Mouse (Mus musculus) hindbrain, embryonic 16.5 days (tissue): Measurements from ENCODE around the gene Slc26a8. TPM values are rescaled to one million over a fixed set of nuclear protein-coding genes. Genes with fewer than 3 reads are reported as not detected.

Experiments used
- ATAC-seq: fragments of 200-750 bp; cut with Nextera tagmentation; 2 replicates; pipeline ENCODE4 v1.8.0; 2017; ENCODE audit warnings: moderate TSS enrichment, moderate library complexity
- H3K27ac ChIP-seq: fragments of 300-500 bp; sonication (generic); 2 replicates; pipeline ENCODE4 v1.5.1; 2014; ENCODE audit warnings: low read depth, mild to moderate bottlenecking, control low read depth, low read length, moderate library complexity
- H3K27me3 ChIP-seq: fragments of 300-500 bp; sonication (generic); replicated peaks from 2 replicates; pipeline ENCODE4 v1.6.1; 2014; ENCODE audit warnings: low read length; ENCODE audit not compliant: control insufficient read depth, insufficient read depth
- H3K36me3 ChIP-seq: fragments of 300-500 bp; sonication (generic); 2 replicates; pipeline ENCODE4 v1.6.1; 2014; ENCODE audit warnings: mild to moderate bottlenecking, low read length, moderate library complexity, mixed read lengths; ENCODE audit not compliant: control insufficient read depth, insufficient read depth
- H3K4me1 ChIP-seq: fragments of 300-500 bp; sonication (generic); 2 replicates; pipeline ENCODE4 v1.6.1; 2014; ENCODE audit warnings: low read depth, low read length; ENCODE audit not compliant: control insufficient read depth, insufficient read depth
- H3K4me2 ChIP-seq: fragments of 300-500 bp; sonication (generic); 2 replicates; pipeline ENCODE4 v1.6.1; 2014; ENCODE audit warnings: mild to moderate bottlenecking, low read length, control low read depth, moderate library complexity
- H3K4me3 ChIP-seq: fragments of 300-500 bp; sonication (generic); 2 replicates; pipeline ENCODE4 v1.5.1; 2014; ENCODE audit warnings: mild to moderate bottlenecking, low read length, control low read depth, moderate library complexity
- H3K9ac ChIP-seq: fragments of 300-500 bp; sonication (generic); 2 replicates; pipeline ENCODE4 v1.6.1; 2014; ENCODE audit warnings: low read depth, mild to moderate bottlenecking, control low read depth, low read length, moderate library complexity
- H3K9me3 ChIP-seq: fragments of 300-500 bp; sonication (generic); 2 replicates; pipeline ENCODE4 v1.6.1; 2014; ENCODE audit warnings: mild to moderate bottlenecking, low read length, moderate library complexity; ENCODE audit not compliant: control insufficient read depth
- WGBS: fragments of 180-500 bp; shearing (Covaris S2); extraction: QIAGEN DNeasy Blood & Tissue Kit; methylation state at CpG from one replicate; pipeline ENCODE4 v1.1.7; 2014; 5-methylcytosine and 5-hydroxymethylcytosine counted together
- polyA plus RNA-seq: library from polyadenylated mRNA; unstranded; fragments of >200 nt; fragmentation: Nextera tagmentation; extraction: Ambion mirVana; gene quantifications from 2 replicates; pipeline ENCODE4 v1.2.1, GENCODE M21; 2015

Slc26a8 gene
- polyA plus RNA-seq, 1 experiment from 2014 or later, result 1.4 TPM

DNA sequence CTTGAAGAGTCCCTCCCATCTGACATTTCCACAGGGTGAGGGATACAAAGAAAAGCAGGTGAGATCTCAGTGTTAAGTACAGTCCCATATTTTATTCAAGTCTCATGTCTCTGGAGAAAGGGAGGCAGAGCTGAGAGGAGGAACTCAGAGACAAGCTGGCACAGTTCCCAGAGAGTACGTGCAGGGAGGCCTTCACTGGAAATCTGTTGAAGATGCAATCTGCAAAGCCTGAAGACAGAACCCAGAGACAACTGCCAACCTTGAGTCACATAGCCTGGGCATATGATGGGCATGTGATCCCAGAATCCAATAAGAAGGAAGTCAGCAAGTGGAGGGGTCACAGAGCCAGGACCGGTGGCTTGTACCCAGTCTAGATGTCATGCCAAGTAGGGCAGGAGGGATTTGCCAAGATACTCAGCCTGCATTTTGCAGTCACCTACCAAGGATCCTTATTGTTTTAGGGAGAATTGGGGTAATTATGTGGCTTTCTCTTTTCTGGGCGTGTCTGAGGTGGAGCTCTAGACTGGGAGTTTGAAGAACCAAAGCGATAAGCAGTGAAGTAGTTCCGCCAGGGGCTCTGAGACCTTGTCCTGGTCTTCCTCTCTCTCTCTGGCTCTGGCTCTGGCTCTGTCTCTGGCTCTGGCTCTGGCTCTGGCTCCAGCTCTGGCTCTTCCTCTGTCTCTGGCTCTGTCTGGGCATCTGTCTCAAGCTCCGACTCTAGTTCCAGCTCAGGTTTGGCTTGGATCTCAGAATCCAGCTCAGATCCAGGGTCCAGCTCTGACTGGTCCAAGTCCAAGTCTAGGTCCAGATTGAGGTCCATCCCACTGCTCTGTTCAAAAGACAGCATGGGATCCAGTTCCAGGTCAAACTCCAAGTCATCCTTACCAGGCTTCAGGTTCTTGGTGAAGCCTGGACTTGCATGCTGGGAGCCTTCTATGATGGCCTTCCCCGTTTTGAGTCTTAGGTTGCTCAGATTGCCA, 52.0 kb downstream of the Slc26a8 start:
- Histone ChIP-seq H3K4me2 (no peak overlapping the region), H3K9me3 (no peaks in the 10 kb centered on the region), H3K9ac (no peak overlapping the region), H3K36me3 (no peaks in the 10 kb centered on the region), H3K27ac (no peak overlapping the region), H3K4me3 (no peak overlapping the region), H3K27me3 (no peaks in the 10 kb centered on the region), H3K4me1 (no peaks in the 10 kb centered on the region; the same call in 1 of the 2 replicates)
- ATAC-seq, result no peak
- WGBS, result 81% methylated on average over 7 of the region's 7 CpGs

DNA sequence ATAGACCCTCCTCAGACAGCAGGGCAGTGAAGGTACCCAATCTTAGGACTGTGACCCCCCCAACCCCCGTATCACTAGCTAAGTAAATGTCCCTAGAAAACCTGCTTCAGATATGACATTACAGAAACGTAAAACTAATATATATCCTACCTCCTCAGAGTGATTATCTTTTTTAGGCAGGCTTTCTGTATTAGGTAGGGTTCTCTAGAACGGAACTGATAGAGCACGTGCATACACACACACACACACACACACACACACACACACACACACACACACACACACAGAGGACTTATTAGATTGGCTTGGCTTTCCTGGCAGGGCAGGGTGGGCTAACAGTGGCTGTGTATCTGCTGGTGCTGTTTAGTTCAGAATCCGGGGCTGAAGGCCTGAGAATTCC, 54.2 kb downstream of the Slc26a8 start:
- Histone ChIP-seq H3K4me2 (no peak overlapping the region), H3K4me1 (no peaks in the 10 kb centered on the region; the same call in 1 of the 2 replicates), H3K9ac (no peak overlapping the region), H3K27me3 (no peaks in the 10 kb centered on the region), H3K9me3 (no peaks in the 10 kb centered on the region), H3K4me3 (no peak overlapping the region), H3K36me3 (no peaks in the 10 kb centered on the region), H3K27ac (no peak overlapping the region)
- WGBS, result 81% methylated on average over 5 of the region's 5 CpGs
- ATAC-seq, result no peak

DNA sequence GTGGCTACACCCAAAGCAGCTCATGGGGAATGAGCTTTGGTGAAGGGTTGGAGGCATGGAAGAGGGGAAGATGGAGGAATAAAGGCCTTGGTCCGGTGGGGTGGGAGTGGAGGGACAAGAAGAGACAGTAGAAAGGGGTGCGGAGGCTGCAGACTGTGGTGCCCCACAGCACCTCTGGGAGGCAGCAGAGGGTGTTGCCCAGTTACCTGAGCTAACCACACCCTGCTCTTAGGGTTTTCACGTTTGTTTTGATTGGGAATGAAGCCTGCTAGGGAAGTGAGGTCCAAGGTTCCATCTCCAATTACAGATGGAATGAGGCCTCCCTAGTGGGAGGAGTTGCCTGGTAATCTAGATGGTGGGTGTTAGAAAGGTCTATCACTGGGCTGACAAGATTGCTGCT, 60.9 kb downstream of the Slc26a8 start:
- Histone ChIP-seq H3K36me3 (no peaks in the 10 kb centered on the region), H3K27me3 (no peaks in the 10 kb centered on the region), H3K27ac (no peak overlapping the region), H3K9me3 (no peaks in the 10 kb centered on the region), H3K9ac (no peak overlapping the region), H3K4me1 (no peaks in the 10 kb centered on the region), H3K4me3 (no peak overlapping the region), H3K4me2 (no peak overlapping the region)
- WGBS, result 56% methylated on average over 3 of the region's 3 CpGs
- no peak for ATAC-seq

DNA sequence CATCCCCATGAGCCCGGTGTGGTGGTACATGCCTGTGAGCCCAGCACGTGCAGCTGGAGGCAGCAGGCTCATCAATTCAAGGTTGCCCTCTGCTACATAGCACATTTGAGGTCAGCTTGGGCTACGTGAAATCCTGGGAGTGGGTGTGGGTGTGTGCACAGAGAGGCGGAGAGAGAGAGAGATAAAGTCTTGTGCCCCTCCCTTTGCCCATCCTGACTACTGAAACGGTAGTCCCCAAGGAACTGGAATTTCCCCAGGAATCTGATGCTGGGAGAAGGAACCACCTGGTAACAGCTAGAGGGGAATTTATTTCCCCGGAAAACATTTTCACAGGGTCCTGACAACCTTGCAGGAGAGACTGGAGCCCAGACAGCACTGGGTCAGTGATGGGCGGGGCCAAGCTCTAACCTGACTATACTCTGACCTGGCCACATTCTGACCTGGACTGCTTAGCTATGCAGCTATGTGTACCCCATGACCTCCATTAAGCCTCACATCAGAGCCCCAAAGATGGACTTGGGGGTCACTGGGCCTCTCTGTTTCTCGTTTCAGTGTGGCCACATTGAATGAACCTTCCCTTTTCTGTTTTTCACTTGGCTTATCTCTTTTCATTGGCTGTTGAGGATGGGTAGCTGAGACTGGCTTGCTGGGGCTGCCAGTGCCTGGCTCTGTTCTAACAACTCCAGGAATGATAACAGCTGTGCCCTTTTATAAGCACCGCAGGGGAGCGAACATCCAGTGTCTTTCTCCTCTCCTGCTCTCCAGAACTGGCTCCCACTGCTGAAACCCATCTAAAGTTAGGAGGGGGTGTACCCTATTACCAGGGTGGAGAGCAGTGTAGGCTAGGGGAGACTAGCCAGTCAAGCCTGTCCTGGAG, 61.5 kb downstream of the Slc26a8 start:
- H3K4me1 ChIP-seq, result no peaks in the 10 kb centered on the region
- no peaks in the 10 kb centered on the region for H3K36me3 ChIP-seq
- ATAC-seq, result no peak
- no peak overlapping the region for H3K9ac ChIP-seq
- H3K4me3 ChIP-seq, result no peak overlapping the region
- no peak overlapping the region for H3K4me2 ChIP-seq
- no peaks in the 10 kb centered on the region for H3K9me3 ChIP-seq
- no peaks in the 10 kb centered on the region for H3K27me3 ChIP-seq
- no peak overlapping the region for H3K27ac ChIP-seq
- WGBS, result 61% methylated on average over 10 of the region's 10 CpGs

DNA sequence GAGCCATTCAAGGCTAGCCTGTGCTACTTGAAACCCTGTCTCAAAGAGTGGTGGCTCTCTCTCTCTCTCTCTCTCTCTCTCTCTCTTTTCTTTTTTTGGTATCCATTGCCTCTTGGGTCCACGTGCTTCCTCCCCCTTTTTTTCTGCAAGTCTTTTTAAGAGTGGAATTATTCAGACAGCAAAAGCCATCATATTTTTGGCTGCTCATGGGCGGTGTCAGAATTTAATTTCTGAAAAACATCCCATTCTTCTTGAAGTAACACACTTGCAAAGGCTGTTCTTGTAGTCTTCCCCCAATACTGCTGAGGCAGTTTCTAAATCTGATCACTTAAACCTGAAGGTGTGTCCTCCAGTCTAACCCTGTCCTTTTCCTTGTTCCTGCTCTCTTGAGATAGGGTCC, 63.1 kb downstream of the Slc26a8 start:
- H3K36me3 ChIP-seq, result no peaks in the 10 kb centered on the region
- no peaks in the 10 kb centered on the region for H3K9me3 ChIP-seq
- H3K9ac ChIP-seq, result no peak overlapping the region
- no peak overlapping the region for H3K4me2 ChIP-seq
- no peak overlapping the region for H3K4me3 ChIP-seq
- ATAC-seq, result no peak
- no peak overlapping the region for H3K27ac ChIP-seq
- peaks cover 3% of the 10 kb centered on the region for H3K4me1 ChIP-seq
- no peaks in the 10 kb centered on the region for H3K27me3 ChIP-seq
- 92% methylated on average over 2 of the region's 2 CpGs for WGBS

DNA sequence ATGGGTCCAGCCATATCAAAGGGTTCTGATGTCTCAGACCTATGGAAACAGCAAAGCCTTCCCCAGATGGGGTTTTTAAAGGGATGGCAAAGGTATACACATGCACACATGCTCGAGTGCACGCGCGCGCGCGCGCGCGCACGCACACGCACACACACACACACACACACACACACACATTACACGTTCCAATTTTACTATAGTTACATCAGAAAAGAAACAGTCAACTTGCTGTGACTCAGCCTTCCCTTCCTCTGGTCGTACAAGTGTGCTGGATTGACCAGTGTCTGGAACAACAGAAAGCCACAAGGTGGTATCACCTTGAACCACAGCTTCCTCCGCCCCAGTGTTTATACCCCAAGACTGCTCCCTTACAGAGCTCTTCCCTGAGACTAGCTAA, 64.7 kb downstream of the Slc26a8 start:
- Histone ChIP-seq H3K36me3 (no peaks in the 10 kb centered on the region), H3K9me3 (no peaks in the 10 kb centered on the region), H3K27me3 (no peaks in the 10 kb centered on the region), H3K27ac (no peak overlapping the region), H3K9ac (no peak overlapping the region), H3K4me3 (no peak overlapping the region), H3K4me1 (peaks cover 15% of the 10 kb centered on the region), H3K4me2 (no peak overlapping the region)
- WGBS, result 93% methylated on average over 15 of the region's 15 CpGs
- ATAC-seq, result no peak

DNA sequence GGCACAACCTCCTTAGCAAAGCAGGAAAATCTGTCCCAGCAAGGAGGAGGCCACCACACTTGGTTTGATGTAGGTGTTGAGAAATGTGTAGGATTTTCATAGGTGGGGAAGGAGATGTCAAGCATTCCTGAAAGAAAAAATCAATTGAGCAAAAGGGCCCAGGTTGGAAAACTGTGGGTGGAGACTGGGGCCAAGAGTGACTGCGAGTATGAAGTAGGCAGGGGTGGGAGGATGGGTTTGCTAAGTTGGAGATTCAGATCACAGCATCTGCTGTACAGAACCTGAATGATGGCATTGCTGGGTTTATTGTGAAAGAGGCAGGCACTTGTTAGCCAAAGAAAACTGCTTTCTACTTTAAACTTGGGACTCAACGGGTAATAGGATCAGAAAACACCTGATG, 65.2 kb downstream of the Slc26a8 start:
- no peak overlapping the region for H3K4me2 ChIP-seq
- H3K9me3 ChIP-seq, result no peaks in the 10 kb centered on the region
- no peaks in the 10 kb centered on the region for H3K36me3 ChIP-seq
- H3K4me1 ChIP-seq, result peaks cover 17% of the 10 kb centered on the region
- H3K9ac ChIP-seq, result no peak overlapping the region
- no peak overlapping the region for H3K27ac ChIP-seq
- WGBS, result 75% methylated on average over 2 of the region's 2 CpGs
- H3K27me3 ChIP-seq, result no peaks in the 10 kb centered on the region
- no peak overlapping the region for H3K4me3 ChIP-seq
- no peak for ATAC-seq

DNA sequence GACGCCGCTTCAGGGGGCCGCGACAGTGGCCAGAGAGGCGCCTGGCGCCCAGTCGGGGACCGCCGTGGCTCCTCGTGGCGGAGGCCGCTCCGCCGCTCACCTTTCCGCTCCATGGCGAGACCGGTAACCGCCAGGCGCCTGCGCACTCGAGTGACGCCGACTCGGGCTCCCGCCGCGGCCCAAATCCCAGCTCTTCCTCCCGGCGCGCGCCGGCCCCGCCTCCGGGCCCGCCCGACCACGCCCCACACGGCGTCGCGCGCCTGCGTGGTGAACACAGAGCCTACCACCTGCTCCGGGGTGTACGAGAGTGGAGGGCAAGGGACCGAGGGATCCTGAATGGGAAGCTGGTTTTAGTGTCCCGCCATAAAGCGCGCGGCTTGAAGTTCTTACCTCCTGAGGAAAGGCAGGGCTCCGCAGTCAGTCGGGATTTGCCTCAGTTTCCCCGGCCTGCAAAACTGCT, 67.7 kb downstream of the Slc26a8 start, which contains the start of gene Srpk1:
Srpk1 (minus strand) TSS at position 410 of the 460 bp plus-strand sequence.
- peak within 1 kb of the TSS; percentile 91 for H3K27ac ChIP-seq
- peak; percentile 98 for ATAC-seq
- H3K9me3 ChIP-seq, result no peaks in the 10 kb centered on the region
- peak within 1 kb of the TSS; percentile 88 for H3K4me3 ChIP-seq
- peak within 1 kb of the TSS; percentile 81 for H3K4me2 ChIP-seq
- peaks cover 17% of the 10 kb centered on the region for H3K4me1 ChIP-seq
- under 1% methylated on average over 38 of the region's 53 CpGs for WGBS
- no peaks in the 10 kb centered on the region for H3K36me3 ChIP-seq
- H3K9ac ChIP-seq, result peak within 1 kb of the TSS; percentile 98
- H3K27me3 ChIP-seq, result no peaks in the 10 kb centered on the region
